Mouse (Mus musculus) bone marrow macrophage, adult 2 months (primary cell): ENCODE data around the gene Pparg. TPM values are rescaled to one million over a fixed set of nuclear protein-coding genes. Genes with fewer than 3 reads are reported as not detected.

ENCODE experiments used
- H3K27ac ChIP-seq: 2 replicates; pipeline ENCODE4 v1.5.1; 2012; ENCODE audit warnings: low read depth, low read length; ENCODE audit not compliant: insufficient read depth
- H3K4me1 ChIP-seq: 2 replicates; pipeline ENCODE4 v1.6.1; 2012; ENCODE audit warnings: low read length; ENCODE audit not compliant: control insufficient read depth, insufficient read depth
- H3K4me3 ChIP-seq: 2 replicates; pipeline ENCODE4 v1.5.1; 2012; ENCODE audit warnings: mild to moderate bottlenecking, low read length, moderate library complexity; ENCODE audit not compliant: insufficient read depth
- CTCF ChIP-seq: IDR thresholded peaks from 2 replicates; pipeline ENCODE4 v1.5.1; 2012; ENCODE audit warnings: low read depth, mild to moderate bottlenecking, low read length, moderate library complexity
- POLR2A ChIP-seq: IDR thresholded peaks from 2 replicates; pipeline ENCODE4 v1.6.1; 2012; ENCODE audit warnings: mild to moderate bottlenecking, low read depth, low read length, borderline replicate concordance
- polyA plus RNA-seq: library from polyadenylated mRNA; stranded (reverse); fragments of >200 nt; gene quantifications from 2 replicates; pipeline ENCODE4 v1.2.4, GENCODE M21; 2012; ENCODE audit not compliant: missing spikeins, insufficient read depth, insufficient read length

The Pparg gene
- polyA plus RNA-seq, 1 experiment, result 41.1 TPM

DNA sequence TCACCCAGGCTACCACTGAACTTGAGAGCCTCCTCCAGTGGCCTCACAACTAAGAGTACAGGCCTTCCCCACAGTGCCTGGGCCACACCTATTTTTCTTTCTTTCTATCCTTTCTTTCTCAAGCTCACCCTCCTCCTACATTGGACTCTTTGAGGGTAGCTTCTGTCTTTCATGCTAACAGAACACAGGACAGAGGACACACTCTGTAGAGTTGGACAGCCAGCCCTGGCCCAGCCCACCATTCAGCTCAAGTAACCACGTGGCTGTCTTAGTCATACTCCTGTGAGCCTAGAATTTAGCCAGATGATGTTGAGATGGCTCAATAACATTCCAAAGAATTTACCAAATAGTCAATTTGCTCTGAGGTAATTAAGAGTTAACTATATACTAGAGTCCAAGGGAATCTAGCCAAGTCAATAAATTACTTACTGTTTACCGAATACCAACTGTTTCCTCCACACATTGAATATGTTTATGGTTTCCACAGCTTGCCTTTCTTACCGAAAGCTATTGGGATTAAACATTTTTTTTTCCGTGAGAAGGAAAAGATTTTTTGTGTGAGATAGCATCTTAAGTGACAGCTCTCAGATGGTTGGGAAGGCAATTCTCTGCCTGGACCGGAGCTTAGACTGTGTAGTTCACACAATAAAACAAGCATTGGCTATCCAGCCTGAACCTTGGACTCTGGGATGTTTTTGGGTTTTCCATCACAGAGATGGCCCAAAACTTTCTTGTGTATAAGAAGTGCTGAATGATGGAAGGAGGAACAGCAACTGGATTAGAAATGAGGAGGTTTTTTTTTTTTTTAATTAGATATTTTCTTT, 10.9 kb upstream of the Pparg start:
- no peak for TF ChIP-seq CTCF
- no peak for TF ChIP-seq POLR2A
- Histone ChIP-seq H3K4me1 (peaks cover 20% of the 10 kb centered on the region), H3K4me3 (no peak overlapping the region), H3K27ac (peak overlapping the region; percentile 44)

- TF ChIP-seq POLR2A (no peak), CTCF (no peak)
- Histone ChIP-seq H3K4me1 (peaks cover 1% of the 10 kb centered on the region), H3K4me3 (peak overlapping the region; percentile 87), H3K27ac (no peak overlapping the region)
Measured at GRCm38 (mm10) chr6:115361606-115362462, 1.1 kb downstream of the Pparg start.

DNA sequence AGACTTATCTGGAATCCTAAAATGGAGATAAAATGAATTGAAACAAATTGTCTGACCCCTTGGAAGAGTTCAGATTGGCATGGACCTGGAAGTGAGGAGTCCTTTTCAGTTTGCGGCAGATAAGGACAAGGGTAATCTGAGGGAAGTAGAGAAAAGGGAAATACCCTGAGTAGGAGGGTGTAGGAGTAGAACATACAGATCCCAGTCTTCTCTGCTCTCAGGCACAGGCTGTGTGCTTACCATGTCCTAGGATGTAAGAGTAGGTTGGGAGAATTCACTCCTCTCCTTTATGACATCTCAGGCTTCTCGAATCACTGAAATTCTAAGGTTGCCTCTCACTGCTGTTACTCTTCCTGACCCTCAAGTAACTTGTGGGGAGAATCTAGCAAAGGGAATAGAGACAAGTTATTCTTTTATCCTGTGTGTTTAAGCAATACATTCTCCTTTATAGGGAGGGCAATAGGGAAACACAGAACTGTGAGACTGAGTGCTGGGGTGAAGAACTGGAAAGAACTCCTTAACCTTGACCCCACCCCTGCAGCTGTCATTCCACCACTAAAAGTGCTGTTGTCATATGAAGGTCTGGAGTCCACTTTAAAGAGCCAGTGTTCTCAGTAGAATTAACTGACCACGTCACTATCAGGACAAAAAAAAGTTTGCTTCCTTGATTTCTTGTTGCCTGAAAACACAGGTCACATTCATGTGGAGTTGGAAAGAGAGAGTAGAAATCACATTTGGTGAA, 6.3 kb downstream of the Pparg start:
- Histone ChIP-seq H3K4me1 (peaks cover 24% of the 10 kb centered on the region), H3K4me3 (no peak overlapping the region), H3K27ac (no peak overlapping the region)
- no peak for TF ChIP-seq POLR2A
- no peak for TF ChIP-seq CTCF

DNA sequence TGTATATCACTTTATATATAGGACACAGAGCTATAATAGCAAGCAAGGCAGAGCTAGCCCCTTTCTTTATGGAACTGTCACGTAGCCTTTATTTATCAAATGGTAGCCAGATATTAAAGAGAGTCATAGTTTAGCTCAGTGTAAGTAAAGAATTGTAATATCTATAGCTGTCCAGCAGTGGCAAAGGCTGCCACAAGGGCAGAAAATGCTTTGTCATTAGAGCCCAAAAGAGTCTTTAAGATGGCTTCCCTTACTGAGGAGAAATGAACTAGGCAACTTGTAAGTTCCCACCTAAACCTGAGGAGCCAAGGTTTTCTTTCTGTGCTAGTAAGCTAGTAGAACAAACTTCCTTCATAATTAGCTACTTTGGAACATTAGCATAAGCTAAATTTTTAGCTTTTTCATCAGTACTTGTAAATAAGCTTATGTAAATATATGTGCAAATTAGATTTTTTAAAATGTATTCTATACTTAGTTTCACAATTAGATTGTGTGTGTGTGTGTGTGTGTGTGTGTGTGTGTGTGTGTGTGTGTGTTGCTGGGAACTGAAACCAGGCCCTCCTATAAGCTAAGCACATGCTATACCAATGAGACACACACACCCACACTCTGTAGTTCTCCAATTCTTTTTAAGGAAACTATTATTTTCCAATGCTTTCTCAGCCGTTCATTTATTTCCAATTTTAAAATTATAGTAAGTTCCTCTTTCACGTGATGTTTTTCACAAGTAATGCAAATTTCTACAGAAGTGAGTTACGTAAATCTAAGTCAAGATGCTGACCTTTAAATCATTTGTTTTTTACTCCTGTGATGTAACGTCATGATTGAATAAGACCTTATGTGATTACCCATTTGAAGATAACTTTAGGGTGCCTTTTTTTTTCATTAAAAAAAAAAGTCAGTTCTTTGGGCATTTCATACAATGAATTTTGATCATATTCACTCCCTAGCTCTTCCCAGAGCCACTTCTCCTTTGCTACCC, 14.4 kb downstream of the Pparg start:
- peaks cover 25% of the 10 kb centered on the region for H3K4me1 ChIP-seq
- peak overlapping the region; percentile 86 for H3K27ac ChIP-seq
- no peak overlapping the region for H3K4me3 ChIP-seq
- TF ChIP-seq CTCF (no peak), POLR2A (no peak)

- Histone ChIP-seq H3K4me3 (peak overlapping the region; percentile 49), H3K27ac (peak overlapping the region; percentile 70), H3K4me1 (peaks cover 28% of the 10 kb centered on the region)
- TF ChIP-seq CTCF (no peak), POLR2A (no peak)
Measured at GRCm38 (mm10) chr6:115380596-115380995, 19.8 kb downstream of the Pparg start.

DNA sequence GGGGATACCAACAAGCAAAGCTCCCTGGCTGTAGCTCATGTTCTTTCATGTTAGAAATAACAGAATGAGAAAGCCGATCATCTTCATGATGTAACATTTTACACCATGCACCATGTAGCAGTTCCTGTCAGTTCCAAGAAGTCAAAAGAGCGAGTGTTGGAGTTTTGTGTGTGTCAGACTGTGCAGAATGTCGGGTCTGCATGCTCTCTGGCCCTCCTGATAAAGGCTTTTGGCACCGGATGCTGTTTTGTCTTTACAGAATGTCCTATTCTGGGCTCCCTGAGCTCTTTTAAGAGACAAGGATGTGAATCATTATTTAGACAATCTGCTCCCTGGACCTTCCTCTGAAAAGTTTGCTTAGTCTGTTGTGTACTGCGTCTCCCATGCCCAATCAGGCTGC, 22.0 kb downstream of the Pparg start:
- TF ChIP-seq POLR2A (no peak), CTCF (no peak)
- peaks cover 20% of the 10 kb centered on the region for H3K4me1 ChIP-seq
- H3K4me3 ChIP-seq, result no peak overlapping the region
- H3K27ac ChIP-seq, result no peak overlapping the region

GRCm38 (mm10) chr6:115389945-115390540, 29.3 kb downstream of the Pparg start:
- TF ChIP-seq POLR2A, result no peak
- TF ChIP-seq CTCF, result no peak
- Histone ChIP-seq H3K4me1 (no peaks in the 10 kb centered on the region), H3K27ac (no peak overlapping the region)

DNA sequence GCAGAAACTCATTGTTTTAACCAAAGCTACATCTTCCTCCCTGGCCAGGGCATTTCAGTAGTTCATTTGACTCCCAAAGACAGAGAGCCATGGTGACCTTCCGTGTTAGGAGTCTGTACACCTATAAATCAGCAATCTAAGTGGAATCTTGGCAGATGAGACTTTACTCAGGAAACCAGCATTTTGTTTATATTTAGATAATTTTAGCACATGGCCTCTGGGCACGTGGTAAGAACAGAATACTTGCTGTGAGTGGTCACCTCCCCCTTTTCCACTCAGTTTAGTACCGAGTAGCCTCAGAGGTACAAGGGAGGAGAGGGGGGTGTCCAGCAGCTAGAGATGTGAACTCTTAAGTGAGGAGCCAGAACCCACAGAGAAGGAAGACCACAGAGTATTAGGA, 36.2 kb downstream of the Pparg start:
- Histone ChIP-seq H3K4me1 (no peaks in the 10 kb centered on the region), H3K4me3 (no peak overlapping the region), H3K27ac (no peak overlapping the region)
- TF ChIP-seq POLR2A (no peak), CTCF (no peak)

More at GRCm38 (mm10) chr6:115389945-115390540, 29.3 kb downstream of the Pparg start:
- no peak overlapping the region for H3K4me3 ChIP-seq
